Mouse (Mus musculus) adrenal gland, postnatal 0 days (tissue): ENCODE results near the gene Tlk2. TPM values are rescaled to one million over a fixed set of nuclear protein-coding genes. Genes with fewer than 3 reads are reported as not detected.

Source experiments
- polyA plus RNA-seq: library from polyadenylated mRNA; unstranded; fragments of >200 nt; fragmentation: Nextera tagmentation; extraction: Ambion mirVana; gene quantifications from 2 replicates; pipeline ENCODE4 v1.2.1, GENCODE M21; 2015

Gene Tlk2
- 11.8 and 14.8 TPM in 2 replicates for polyA plus RNA-seq

GRCm38 (mm10) chr11:105178516-105178915, at the start of gene Tlk2:
Gene Tlk2 (plus strand): TSS chr11:105178807.

GRCm38 (mm10) chr11:105146593-105146992, 32.0 kb upstream of the Tlk2 start, which contains the start of gene Gm10842:
Gene Gm10842 (plus strand): TSS chr11:105146893.

GRCm38 (mm10) chr11:105292124-105293071, 113.8 kb downstream of the Tlk2 start, which contains the start of gene Mrc2:
Gene Mrc2 (plus strand): TSS chr11:105292643.

Other genes with a start within 250 kb of the Tlk2 start
- 0.48 TPM in 1 of 2 replicates, not detected in the other for gene Efcab3, start 115.2 kb upstream of the Tlk2 start, polyA plus RNA-seq
- gene Mettl2, start 52.4 kb upstream of the Tlk2 start, polyA plus RNA-seq: 26.0 and 31.2 TPM in 2 replicates
- not detected in 2 replicates for gene Gm10842, start 31.9 kb upstream of the Tlk2 start, polyA plus RNA-seq
- 6.8 and 9.2 TPM in 2 replicates for gene Mrc2, start 113.8 kb downstream of the Tlk2 start, polyA plus RNA-seq